Mouse (Mus musculus): Measurements from ENCODE around the gene Kxd1.

DNA sequence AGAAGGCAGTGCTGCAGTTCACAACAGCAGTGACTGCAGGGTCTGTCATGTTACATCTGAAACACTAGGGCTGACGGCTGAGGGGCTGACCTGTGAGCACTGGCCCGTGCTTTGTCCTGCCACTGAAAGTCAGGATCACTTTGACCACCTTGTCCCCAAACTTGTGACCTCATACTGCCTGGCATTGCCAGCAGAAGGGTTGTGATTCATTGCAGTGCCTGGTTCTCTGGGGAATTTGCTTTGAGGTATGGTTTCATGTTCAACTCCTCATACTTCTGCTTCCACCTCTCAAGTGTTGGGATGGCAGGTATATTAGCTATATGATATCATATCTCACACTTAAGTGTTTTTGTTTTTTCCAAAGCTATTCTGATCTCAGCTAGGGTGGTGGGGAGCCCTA, 7.9 kb upstream of the Kxd1 start:
- TF ChIP-seq CTCF (IDR thresholded peaks at IDR 0.05; ENCODE audit: low read depth) (no peak), EP300 (optimal IDR thresholded peaks at IDR 0.05) (no peak)
